Mouse (Mus musculus): ENCODE measurements around the gene Larp4b. TPM values are rescaled to one million over a fixed set of nuclear protein-coding genes. Genes with fewer than 3 reads are reported as not detected.

Gene Larp4b
- total RNA-seq, 2 experiments from 2014 or later = 69.9 to 78.9 TPM

GRCm38 (mm10) chr13:9170726-9171125 lies 77.0 kb downstream of the Larp4b start:
- intact Hi-C loops (cut with DNase I) = no loop called here
- DNase-seq = no peak

GRCm38 (mm10) chr13:9173414-9173813 lies 79.7 kb downstream of the Larp4b start:
- intact Hi-C loops (cut with DNase I) = no loop called here
- DNase-seq = no peak

GRCm38 (mm10) chr13:9175171-9175570 lies 81.5 kb downstream of the Larp4b start:
- intact Hi-C loops (cut with DNase I) = no loop called here
- DNase-seq = no peak

GRCm38 (mm10) chr13:9178270-9178669 lies 84.6 kb downstream of the Larp4b start:
- intact Hi-C loops (cut with DNase I) = no loop called here
- DNase-seq = no peak

- no peak for DNase-seq
- intact Hi-C loops (cut with DNase I) = no loop called here
Measured at GRCm38 (mm10) chr13:9178718-9179117, 85.0 kb downstream of the Larp4b start.

GRCm38 (mm10) chr13:9180221-9180620 lies 86.5 kb downstream of the Larp4b start:
- intact Hi-C loops (cut with DNase I) = loop anchor here (2.0 to 10.0 kb wide), 3 partner anchors 385 to 667 kb away; no protein-coding TSS in a partner anchor
- DNase-seq = no peak

- intact Hi-C loops (cut with DNase I) = loop anchor here (2.0 to 10.0 kb wide), 3 partner anchors 384 to 666 kb away; no protein-coding TSS in a partner anchor
- no peak for DNase-seq
Measured at GRCm38 (mm10) chr13:9181106-9181505, 87.4 kb downstream of the Larp4b start.

GRCm38 (mm10) chr13:9181666-9182264 lies 88.1 kb downstream of the Larp4b start:
- intact Hi-C loops (cut with DNase I) = loop anchor here (1.0 to 10.0 kb wide), 4 partner anchors 286 to 666 kb away; no protein-coding TSS in a partner anchor
- DNase-seq = peak; percentile 79 to 88

- intact Hi-C loops (cut with DNase I) = loop anchor here (5.0 to 10.0 kb wide), 2 partner anchors 381 to 663 kb away; no protein-coding TSS in a partner anchor
- no peak for DNase-seq
Measured at GRCm38 (mm10) chr13:9184281-9184680, 90.6 kb downstream of the Larp4b start.

GRCm38 (mm10) chr13:9184716-9185115 lies 91.0 kb downstream of the Larp4b start:
- intact Hi-C loops (cut with DNase I) = loop anchor here (5.0 to 10.0 kb wide), 3 partner anchors 380 to 663 kb away; no protein-coding TSS in a partner anchor
- DNase-seq = no peak

- no peak for DNase-seq
- intact Hi-C loops (cut with DNase I) = loop anchor here (5.0 to 10.0 kb wide), 2 partner anchors 378 to 435 kb away; no protein-coding TSS in a partner anchor
Measured at GRCm38 (mm10) chr13:9187156-9187555, 93.5 kb downstream of the Larp4b start.

GRCm38 (mm10) chr13:9187566-9188530 lies 94.2 kb downstream of the Larp4b start:
- DNase-seq = no peak
- intact Hi-C loops (cut with DNase I) = loop anchor here (5.0 to 10.0 kb wide), 2 partner anchors 377 to 434 kb away; no protein-coding TSS in a partner anchor

- DNase-seq = no peak
- intact Hi-C loops (cut with DNase I) = loop anchor here (5.0 to 10.0 kb wide), 2 partner anchors 375 to 433 kb away; no protein-coding TSS in a partner anchor
Measured at GRCm38 (mm10) chr13:9189481-9189880, 95.8 kb downstream of the Larp4b start.

GRCm38 (mm10) chr13:9191172-9192140 lies 97.8 kb downstream of the Larp4b start:
- intact Hi-C loops (cut with DNase I) = no loop called here
- peak; percentile 28 to 34 for DNase-seq

- intact Hi-C loops (cut with DNase I) = no loop called here
- no peak for DNase-seq
Measured at GRCm38 (mm10) chr13:9192797-9193330, 99.2 kb downstream of the Larp4b start.

- no peak for DNase-seq
- intact Hi-C loops (cut with DNase I) = no loop called here
Measured at GRCm38 (mm10) chr13:9194656-9195055, 101.0 kb downstream of the Larp4b start.

- no peak for DNase-seq
- intact Hi-C loops (cut with DNase I) = no loop called here
Measured at GRCm38 (mm10) chr13:9195565-9195964, 101.9 kb downstream of the Larp4b start.

- intact Hi-C loops (cut with DNase I) = no loop called here
Measured at GRCm38 (mm10) chr13:9198106-9198505, 104.4 kb downstream of the Larp4b start.

GRCm38 (mm10) chr13:9198728-9199464 lies 105.2 kb downstream of the Larp4b start:
- no peak for DNase-seq
- intact Hi-C loops (cut with DNase I) = no loop called here

More at GRCm38 (mm10) chr13:9198106-9198505, 104.4 kb downstream of the Larp4b start:
- DNase-seq = no peak
